Mouse (Mus musculus) stomach, embryonic 16.5 days (tissue): ENCODE data around the gene Sycp2l. TPM values are rescaled to one million over a fixed set of nuclear protein-coding genes. Genes with fewer than 3 reads are reported as not detected.

Experiments used
- ATAC-seq: fragments of 200-750 bp; cut with Nextera tagmentation; 2 replicates; pipeline ENCODE4 v1.8.0; 2017; ENCODE audit warnings: moderate number of reproducible peaks, moderate TSS enrichment; ENCODE audit not compliant: insufficient read depth, low FRiP score
- H3K27ac ChIP-seq: fragments of 300-500 bp; sonication (generic); 2 replicates; pipeline ENCODE4 v1.5.1; 2014; ENCODE audit warnings: low read length
- H3K27me3 ChIP-seq: fragments of 300-500 bp; sonication (generic); 2 replicates; pipeline ENCODE4 v1.6.1; 2014; ENCODE audit warnings: low read length, control low read depth, mixed read lengths; ENCODE audit not compliant: control insufficient read depth, insufficient read depth
- H3K36me3 ChIP-seq: fragments of 300-500 bp; sonication (generic); 2 replicates; pipeline ENCODE4 v1.6.1; 2014; ENCODE audit warnings: low read length; ENCODE audit not compliant: control insufficient read depth, insufficient read depth
- H3K4me1 ChIP-seq: fragments of 300-500 bp; sonication (generic); 2 replicates; pipeline ENCODE4 v1.6.1; 2014; ENCODE audit warnings: low read length, control low read depth, mixed read lengths; ENCODE audit not compliant: control insufficient read depth, insufficient read depth
- H3K4me2 ChIP-seq: fragments of 300-500 bp; sonication (generic); 2 replicates; pipeline ENCODE4 v1.6.1; 2014; ENCODE audit warnings: low read depth, low read length, mixed read lengths
- H3K4me3 ChIP-seq: fragments of 300-500 bp; sonication (generic); replicated peaks from 2 replicates; pipeline ENCODE4 v1.5.1; 2014; ENCODE audit warnings: mild to moderate bottlenecking, low read length
- H3K9ac ChIP-seq: fragments of 300-500 bp; sonication (generic); 2 replicates; pipeline ENCODE4 v1.6.1; 2014; ENCODE audit warnings: low read length
- H3K9me3 ChIP-seq: fragments of 300-500 bp; sonication (generic); replicated peaks from 2 replicates; pipeline ENCODE4 v1.6.1; 2016; ENCODE audit warnings: low read length, control low read depth; ENCODE audit not compliant: control insufficient read depth
- WGBS: fragments of 180-500 bp; shearing (Covaris S2); extraction: QIAGEN DNeasy Blood & Tissue Kit; methylation state at CpG from one replicate; pipeline ENCODE4 v1.1.7; 2014; 5-methylcytosine and 5-hydroxymethylcytosine counted together
- polyA plus RNA-seq: library from polyadenylated mRNA; unstranded; fragments of >200 nt; fragmentation: Nextera tagmentation; extraction: Ambion mirVana; gene quantifications from 2 replicates; pipeline ENCODE4 v1.2.1, GENCODE M21; 2015

The Sycp2l gene
- polyA plus RNA-seq, 1 experiment from 2014 or later = 0.32 TPM

DNA sequence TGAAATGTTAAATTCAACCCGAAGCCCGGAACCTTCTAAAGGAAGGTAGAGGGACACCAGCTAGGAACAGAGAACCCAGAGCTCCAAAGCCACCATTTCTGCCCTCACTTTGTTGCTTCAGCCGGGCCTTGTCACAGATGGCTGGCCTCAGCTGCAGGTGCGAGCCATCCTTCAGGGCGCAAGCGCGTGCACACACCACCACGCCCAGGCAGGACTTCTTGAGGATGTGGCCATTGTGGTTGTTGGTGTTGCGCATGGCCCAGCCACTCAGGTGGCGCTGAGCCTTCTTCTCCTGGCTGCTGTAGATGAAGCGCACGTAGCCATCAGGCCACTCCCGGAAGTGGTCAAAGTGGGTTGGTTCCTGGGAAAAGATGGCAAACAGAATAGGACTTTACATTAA, 8.6 kb upstream of the Sycp2l start:
- Histone ChIP-seq H3K4me3 (no peak overlapping the region), H3K4me1 (no peaks in the 10 kb centered on the region), H3K4me2 (no peak overlapping the region), H3K9ac (no peak overlapping the region), H3K9me3 (no peaks in the 10 kb centered on the region), H3K36me3 (no peaks in the 10 kb centered on the region), H3K27me3 (no peaks in the 10 kb centered on the region), H3K27ac (no peak overlapping the region)
- no peak for ATAC-seq
- WGBS = 94% methylated on average over 13 of the region's 13 CpGs

DNA sequence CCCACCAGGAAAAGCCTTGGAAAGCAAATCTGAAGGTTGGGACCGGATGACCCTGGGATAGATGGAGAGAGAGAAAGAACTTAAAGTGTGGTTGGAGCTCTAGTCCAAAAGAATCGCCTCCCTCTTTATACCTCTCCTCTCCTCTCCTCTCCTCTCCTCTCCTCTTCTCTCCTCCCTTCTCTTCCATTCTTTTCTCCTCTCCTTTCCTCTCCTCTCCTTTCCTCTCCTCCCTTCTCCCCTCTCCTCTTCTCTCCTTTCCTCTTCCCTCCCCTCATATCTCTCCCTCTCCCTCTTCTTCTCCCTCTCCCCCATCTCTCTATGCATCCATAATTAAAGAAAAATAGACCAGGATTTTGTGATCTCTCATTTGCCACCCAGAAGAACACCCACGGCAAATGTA, 3.2 kb upstream of the Sycp2l start, which contains the start of gene Gcm2:
Gcm2 (minus strand) TSS at position 101 of the 400 bp plus-strand sequence.
- 67% methylated on average over 3 of the region's 3 CpGs for WGBS
- no peaks in the 10 kb centered on the region for H3K27me3 ChIP-seq
- H3K4me3 ChIP-seq = no peak within 1 kb of the TSS
- no peaks in the 10 kb centered on the region for H3K9me3 ChIP-seq
- no peaks in the 10 kb centered on the region for H3K4me1 ChIP-seq
- no peaks in the 10 kb centered on the region for H3K36me3 ChIP-seq
- no peak within 1 kb of the TSS for H3K4me2 ChIP-seq
- H3K9ac ChIP-seq = no peak within 1 kb of the TSS
- ATAC-seq = no peak
- H3K27ac ChIP-seq = no peak within 1 kb of the TSS

DNA sequence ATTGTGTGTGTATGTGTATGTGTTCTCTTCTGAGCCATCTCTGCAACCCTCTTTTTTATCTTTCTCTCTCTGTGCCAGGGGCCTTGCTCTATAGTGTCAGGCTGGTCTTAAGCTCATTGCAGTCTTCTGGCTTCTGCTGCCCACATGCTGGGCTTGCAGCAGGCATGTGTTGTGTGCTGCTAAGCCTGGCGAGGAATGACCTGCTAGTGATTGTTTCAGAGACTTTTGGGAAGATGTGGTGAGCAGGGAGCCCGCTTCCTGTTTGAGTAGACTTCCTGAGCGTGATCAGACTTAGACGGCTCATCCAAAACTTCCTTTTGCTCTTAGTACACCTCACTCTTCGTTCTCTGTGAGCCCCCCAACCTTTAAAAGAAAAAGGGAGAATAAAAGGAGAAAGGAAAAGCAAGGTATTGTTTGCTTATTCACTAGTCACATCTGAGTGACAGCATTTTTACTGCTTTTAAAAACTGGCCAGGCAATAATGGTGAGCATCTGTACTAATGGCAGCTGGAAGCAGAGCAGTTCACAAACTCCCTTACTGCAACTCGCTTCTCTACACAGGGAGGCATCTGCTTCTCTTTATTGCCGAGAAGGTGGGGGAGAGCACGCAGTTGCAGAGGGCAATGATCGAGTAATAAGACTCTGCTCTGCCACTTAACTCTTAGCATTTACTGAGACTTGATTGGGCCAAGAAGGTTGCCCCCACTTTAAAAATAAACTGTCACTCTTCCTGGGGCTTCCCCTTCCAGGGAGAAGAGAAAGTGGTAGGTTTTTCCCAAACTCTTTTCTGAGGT, 5.2 kb downstream of the Sycp2l start:
- Histone ChIP-seq H3K36me3 (no peaks in the 10 kb centered on the region), H3K9ac (no peak overlapping the region), H3K27ac (no peak overlapping the region), H3K4me1 (no peaks in the 10 kb centered on the region), H3K9me3 (no peaks in the 10 kb centered on the region), H3K4me3 (no peak overlapping the region), H3K4me2 (no peak overlapping the region), H3K27me3 (no peaks in the 10 kb centered on the region)
- no peak for ATAC-seq
- 36% methylated on average over 9 of the region's 9 CpGs for WGBS

DNA sequence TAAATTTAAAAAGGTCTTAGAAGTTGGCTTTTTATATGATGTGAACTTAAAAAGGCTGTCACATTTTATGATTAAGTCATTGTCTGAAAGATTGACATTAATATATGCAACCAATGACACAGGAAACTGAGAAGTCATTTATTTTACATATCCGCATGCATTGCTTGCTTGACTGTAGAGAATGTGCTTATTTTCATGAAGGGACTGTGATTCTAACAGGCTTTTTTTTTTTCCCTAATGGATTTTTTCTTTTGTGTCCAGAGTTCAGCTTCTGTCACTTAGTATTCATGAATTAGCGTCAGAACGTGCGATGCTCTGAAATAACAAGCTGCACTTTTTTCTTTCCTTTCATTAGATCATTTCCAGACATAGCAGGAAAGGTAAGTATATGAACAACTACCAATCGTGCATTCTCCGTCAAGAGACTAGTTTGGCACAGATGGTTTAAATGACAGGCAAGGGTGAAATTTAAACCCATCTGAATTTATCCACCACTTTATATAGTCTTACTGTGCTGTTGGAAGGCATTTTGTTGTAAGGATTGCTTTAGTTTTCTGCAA, 9.6 kb downstream of the Sycp2l start:
- ATAC-seq = no peak
- no peak overlapping the region for H3K4me3 ChIP-seq
- H3K27ac ChIP-seq = no peak overlapping the region
- H3K9ac ChIP-seq = no peak overlapping the region
- H3K27me3 ChIP-seq = no peaks in the 10 kb centered on the region
- H3K9me3 ChIP-seq = no peaks in the 10 kb centered on the region
- no peaks in the 10 kb centered on the region for H3K36me3 ChIP-seq
- 88% methylated on average over 6 of the region's 6 CpGs for WGBS
- H3K4me1 ChIP-seq = no peaks in the 10 kb centered on the region
- no peak overlapping the region for H3K4me2 ChIP-seq

DNA sequence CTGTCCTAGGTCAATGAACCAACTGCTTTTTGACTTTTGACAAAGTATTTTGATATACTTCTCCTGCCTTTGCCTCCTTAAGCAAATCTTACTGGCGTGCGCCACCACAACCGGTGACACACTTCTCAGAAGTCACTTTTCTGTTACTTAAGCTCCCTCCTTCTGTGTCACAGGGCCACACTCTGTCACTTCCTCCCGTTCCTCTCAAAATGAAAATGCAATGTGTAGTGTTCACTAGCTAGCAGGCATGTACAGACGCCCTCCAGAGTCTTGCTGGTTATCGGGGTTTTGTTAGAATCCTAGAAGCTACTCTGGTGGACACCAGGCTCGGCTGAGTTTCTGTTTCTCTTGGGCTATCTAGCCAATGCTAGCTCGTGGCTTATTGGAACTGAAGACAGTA, 14.2 kb downstream of the Sycp2l start:
- no peaks in the 10 kb centered on the region for H3K27me3 ChIP-seq
- no peak for ATAC-seq
- H3K36me3 ChIP-seq = no peaks in the 10 kb centered on the region
- WGBS = 79% methylated on average over 8 of the region's 8 CpGs
- no peak overlapping the region for H3K27ac ChIP-seq
- H3K4me3 ChIP-seq = no peak overlapping the region
- 0 out of 2 replicates have a peak, but pooled peaks cover 5% of the 10 kb centered on the region for H3K4me1 ChIP-seq
- no peaks in the 10 kb centered on the region for H3K9me3 ChIP-seq
- no peak overlapping the region for H3K4me2 ChIP-seq
- H3K9ac ChIP-seq = no peak overlapping the region

DNA sequence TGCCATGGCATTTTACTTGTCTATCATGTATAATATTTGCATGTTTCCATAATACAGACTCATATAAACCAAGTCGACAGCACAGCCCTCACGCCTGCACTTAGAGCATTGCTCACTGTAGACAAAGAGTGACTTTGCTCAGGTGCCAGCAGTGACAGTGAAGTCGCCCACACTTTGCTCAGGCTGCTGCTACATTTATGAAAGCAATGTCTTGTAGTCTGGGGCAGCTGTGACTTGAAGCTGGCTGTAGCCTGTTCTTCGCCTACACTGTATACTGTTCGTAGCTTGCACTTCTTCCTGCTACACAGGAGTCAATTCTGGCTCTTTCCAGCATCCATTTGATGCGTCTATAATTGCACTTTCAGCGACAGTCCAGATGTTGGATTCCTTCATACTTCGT, 15.0 kb downstream of the Sycp2l start:
- Histone ChIP-seq H3K4me1 (0 out of 2 replicates have a peak, but pooled peaks cover 5% of the 10 kb centered on the region), H3K27ac (no peak overlapping the region), H3K4me3 (no peak overlapping the region), H3K4me2 (no peak overlapping the region), H3K27me3 (no peaks in the 10 kb centered on the region), H3K9ac (no peak overlapping the region), H3K36me3 (no peaks in the 10 kb centered on the region), H3K9me3 (no peaks in the 10 kb centered on the region)
- 87% methylated on average over 8 of the region's 8 CpGs for whole genome bisulfite sequencing
- ATAC-seq = no peak

DNA sequence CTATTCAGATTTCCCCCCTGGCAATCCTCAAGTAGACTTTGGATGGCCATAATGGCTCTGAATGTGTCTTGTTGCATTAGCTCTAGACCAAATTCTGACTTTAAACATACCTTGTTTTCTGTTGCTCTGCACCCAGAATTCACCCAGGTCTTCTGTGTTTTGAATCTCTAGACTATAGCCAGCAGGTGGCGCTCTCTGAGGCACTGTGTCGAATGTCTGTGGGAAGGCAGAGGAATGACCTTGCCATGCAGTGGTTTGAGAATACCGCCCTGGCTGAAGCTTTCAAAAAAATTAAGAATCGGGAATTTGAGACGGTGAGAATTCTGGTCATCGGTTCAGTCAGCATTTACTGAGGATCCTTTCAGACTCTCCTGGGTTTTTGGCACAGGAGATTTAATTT, 20.8 kb downstream of the Sycp2l start:
- H3K9ac ChIP-seq = no peak overlapping the region
- no peak overlapping the region for H3K27ac ChIP-seq
- no peaks in the 10 kb centered on the region for H3K27me3 ChIP-seq
- no peak for ATAC-seq
- no peaks in the 10 kb centered on the region for H3K36me3 ChIP-seq
- H3K4me3 ChIP-seq = no peak overlapping the region
- 10% methylated on average over 6 of the region's 6 CpGs for WGBS
- H3K4me1 ChIP-seq = 0 out of 2 replicates have a peak, but pooled peaks cover 5% of the 10 kb centered on the region
- H3K9me3 ChIP-seq = no peaks in the 10 kb centered on the region
- no peak overlapping the region for H3K4me2 ChIP-seq

DNA sequence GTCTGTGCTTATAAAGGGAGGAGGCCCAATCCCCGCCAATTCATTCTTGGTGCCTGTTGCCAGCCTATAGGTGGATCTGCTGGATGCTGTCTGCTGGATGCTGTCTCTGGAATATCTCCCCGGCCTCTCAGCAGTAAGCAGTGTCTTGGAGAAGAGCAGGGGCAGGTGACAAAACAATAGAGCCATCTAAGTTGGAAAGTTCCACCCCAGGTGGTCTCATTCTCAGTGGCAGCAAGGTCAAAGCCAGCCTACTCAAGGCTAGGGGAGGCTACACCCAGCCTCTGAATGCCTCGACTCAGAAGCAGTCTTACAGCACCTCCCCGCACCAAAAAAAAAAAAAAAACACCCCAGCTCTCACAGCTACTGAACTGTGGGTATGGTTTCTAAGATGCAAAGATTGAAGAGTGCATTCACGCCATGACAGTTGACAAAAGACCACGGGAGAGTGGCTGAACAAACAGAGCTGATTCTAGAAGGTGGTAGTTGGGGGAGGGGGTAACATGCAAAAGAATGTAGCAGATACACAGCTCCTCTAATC, 31.4 kb downstream of the Sycp2l start:
- H3K4me1 ChIP-seq = no peaks in the 10 kb centered on the region
- H3K9me3 ChIP-seq = no peaks in the 10 kb centered on the region
- H3K27me3 ChIP-seq = no peaks in the 10 kb centered on the region
- H3K4me2 ChIP-seq = no peak overlapping the region
- 60% methylated on average over 6 of the region's 6 CpGs for WGBS
- no peak overlapping the region for H3K4me3 ChIP-seq
- H3K9ac ChIP-seq = no peak overlapping the region
- no peak overlapping the region for H3K27ac ChIP-seq
- no peak for ATAC-seq
- H3K36me3 ChIP-seq = no peaks in the 10 kb centered on the region

DNA sequence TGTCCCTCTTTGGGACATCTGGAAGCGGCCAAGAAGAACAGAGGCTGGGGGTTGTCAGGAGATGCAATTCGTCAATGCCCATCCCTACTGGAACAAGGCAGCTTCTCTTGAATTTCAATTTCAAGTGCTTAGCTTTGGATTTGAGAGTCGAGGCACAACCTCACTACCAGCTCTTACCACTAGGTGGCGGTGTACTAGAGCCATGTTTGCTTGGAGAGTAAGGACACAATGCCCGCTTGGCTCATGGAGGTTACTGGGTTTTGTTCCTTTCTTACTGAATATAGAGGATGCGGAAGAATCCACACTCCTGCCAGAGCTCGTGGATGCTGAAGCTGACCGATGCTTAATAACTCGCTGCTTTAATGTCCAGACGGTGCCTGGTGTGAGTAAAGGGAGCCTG, 32.2 kb downstream of the Sycp2l start:
- no peak for ATAC-seq
- Histone ChIP-seq H3K36me3 (no peaks in the 10 kb centered on the region), H3K9ac (no peak overlapping the region), H3K4me3 (no peak overlapping the region), H3K27ac (no peak overlapping the region), H3K27me3 (no peaks in the 10 kb centered on the region), H3K4me1 (no peaks in the 10 kb centered on the region), H3K9me3 (no peaks in the 10 kb centered on the region), H3K4me2 (no peak overlapping the region)
- WGBS = 80% methylated on average over 10 of the region's 10 CpGs
